Mouse (Mus musculus) heart, postnatal 0 days (tissue): Measurements from ENCODE around the gene Rps6ka5. TPM values are rescaled to one million over a fixed set of nuclear protein-coding genes. Genes with fewer than 3 reads are reported as not detected.

Experiments used
- ATAC-seq: fragments of 200-750 bp; cut with Nextera tagmentation; 2 replicates; pipeline ENCODE4 v1.8.0; 2017; ENCODE audit warnings: low read depth, moderate number of reproducible peaks, moderate library complexity; ENCODE audit not compliant: insufficient read depth
- DNase-seq: peaks from one replicate; pipeline ENCODE4 v3.0.0-alpha.2; 2016; ENCODE audit warnings: low spot score
- H3K27ac ChIP-seq: fragments of 300-500 bp; sonication (generic); 2 replicates; pipeline ENCODE4 v1.5.1; 2014; ENCODE audit warnings: low read depth, mild to moderate bottlenecking
- H3K27me3 ChIP-seq: fragments of 300-500 bp; sonication (generic); 2 replicates; pipeline ENCODE4 v1.6.1; 2014; ENCODE audit warnings: low read length, mixed read lengths; ENCODE audit not compliant: control insufficient read depth, insufficient read depth
- H3K36me3 ChIP-seq: fragments of 300-500 bp; sonication (generic); replicated peaks from 2 replicates; pipeline ENCODE4 v1.6.1; 2014; ENCODE audit warnings: low read length, mixed read lengths; ENCODE audit not compliant: control insufficient read depth, insufficient read depth
- H3K4me1 ChIP-seq: fragments of 300-500 bp; sonication (generic); 2 replicates; pipeline ENCODE4 v1.6.1; 2014; ENCODE audit warnings: antibody characterized with exemption; ENCODE audit not compliant: control insufficient read depth, insufficient read depth
- H3K4me2 ChIP-seq: fragments of 300-500 bp; sonication (generic); 2 replicates; pipeline ENCODE4 v1.6.1; 2014; ENCODE audit warnings: low read depth, mild to moderate bottlenecking, low read length, moderate library complexity
- H3K4me3 ChIP-seq: fragments of 300-500 bp; sonication (generic); 2 replicates; pipeline ENCODE4 v1.5.1; 2014; ENCODE audit warnings: low read depth, low read length
- H3K9ac ChIP-seq: fragments of 300-500 bp; sonication (generic); replicated peaks from 2 replicates; pipeline ENCODE4 v1.6.1; 2014; ENCODE audit warnings: low read depth, low read length, mixed read lengths
- H3K9me3 ChIP-seq: fragments of 300-500 bp; sonication (generic); replicated peaks from 2 replicates; pipeline ENCODE4 v1.6.1; 2016; ENCODE audit warnings: low read length; ENCODE audit not compliant: control insufficient read depth
- CTCF ChIP-seq: IDR thresholded peaks from 2 replicates; pipeline ENCODE4 v1.5.1; 2016; ENCODE audit warnings: antibody characterized with exemption, control low read depth, low read depth
- EP300 ChIP-seq: IDR thresholded peaks from 2 replicates; pipeline ENCODE4 v1.6.1; 2016; ENCODE audit warnings: antibody characterized with exemption, low read depth
- WGBS: fragments of 180-500 bp; shearing (Covaris S2); extraction: QIAGEN DNeasy Blood & Tissue Kit; methylation state at CpG from one replicate; pipeline ENCODE4 v1.1.7; 2014; 5-methylcytosine and 5-hydroxymethylcytosine counted together
- polyA plus RNA-seq: library from polyadenylated mRNA; unstranded; fragments of >200 nt; fragmentation: Nextera tagmentation; extraction: Ambion mirVana; gene quantifications from 2 replicates; pipeline ENCODE4 v1.2.1, GENCODE M21; 2015
- total RNA-seq: library from RNA; depleted of rRNA; stranded (reverse); fragments of >200 nt; gene quantifications from 2 replicates; pipeline ENCODE4 v1.2.3, GENCODE M21; 2014; ENCODE audit warnings: low replicate concordance

The Rps6ka5 gene
- total and polyA plus RNA-seq, 2 experiments from 2014 or later = 2.8 to 5.0 TPM

GRCm38 (mm10) chr12:100724606-100725457 lies 2.0 kb downstream of the Rps6ka5 start:
- peaks cover 10% of the 10 kb centered on the region for H3K4me1 ChIP-seq
- peak overlapping the region; percentile 53 for H3K9ac ChIP-seq
- H3K4me2 ChIP-seq = peak overlapping the region; percentile 75
- TF ChIP-seq CTCF = peak; percentile 38
- no peak for TF ChIP-seq EP300
- peak overlapping the region; percentile 59 for H3K4me3 ChIP-seq
- no peaks in the 10 kb centered on the region for H3K36me3 ChIP-seq
- under 1% methylated on average over 83 of the region's 85 CpGs for WGBS
- H3K27me3 ChIP-seq = no peaks in the 10 kb centered on the region
- H3K27ac ChIP-seq = peak overlapping the region; percentile 86
- no peaks in the 10 kb centered on the region for H3K9me3 ChIP-seq
- ATAC-seq (peak; percentile 98), DNase-seq (peak; percentile 99)

- H3K27me3 ChIP-seq = no peaks in the 10 kb centered on the region
- peak overlapping the region; percentile 59 for H3K4me3 ChIP-seq
- no peaks in the 10 kb centered on the region for H3K9me3 ChIP-seq
- H3K9ac ChIP-seq = peak overlapping the region; percentile 53
- WGBS = 0% methylated on average over 8 of the region's 8 CpGs
- H3K4me1 ChIP-seq = peaks cover 10% of the 10 kb centered on the region
- TF ChIP-seq EP300 = no peak
- no peak for TF ChIP-seq CTCF
- no peaks in the 10 kb centered on the region for H3K36me3 ChIP-seq
- peak overlapping the region; percentile 86 for H3K27ac ChIP-seq
- ATAC-seq (no peak), DNase-seq (no peak)
- peak overlapping the region; percentile 75 for H3K4me2 ChIP-seq
Measured at GRCm38 (mm10) chr12:100724182-100724581, 2.6 kb downstream of the Rps6ka5 start.

- H3K27me3 ChIP-seq = no peaks in the 10 kb centered on the region
- 60% methylated on average over 3 of the region's 3 CpGs for WGBS
- H3K4me1 ChIP-seq = peaks cover 18% of the 10 kb centered on the region
- no peak for DNase-seq
- H3K4me3 ChIP-seq = no peak overlapping the region
- no peaks in the 10 kb centered on the region for H3K36me3 ChIP-seq
- no peak for ATAC-seq
- no peak overlapping the region for H3K4me2 ChIP-seq
- H3K9me3 ChIP-seq = no peaks in the 10 kb centered on the region
- no peak overlapping the region for H3K27ac ChIP-seq
- no peak for TF ChIP-seq EP300
- no peak for TF ChIP-seq CTCF
- H3K9ac ChIP-seq = no peak overlapping the region
Measured at GRCm38 (mm10) chr12:100720801-100721200, 6.0 kb downstream of the Rps6ka5 start.

- no peaks in the 10 kb centered on the region for H3K36me3 ChIP-seq
- H3K4me2 ChIP-seq = no peak overlapping the region
- H3K4me3 ChIP-seq = no peak overlapping the region
- H3K4me1 ChIP-seq = peaks cover 9% of the 10 kb centered on the region
- no peaks in the 10 kb centered on the region for H3K9me3 ChIP-seq
- no peaks in the 10 kb centered on the region for H3K27me3 ChIP-seq
- H3K27ac ChIP-seq = no peak overlapping the region
- DNase-seq (no peak), ATAC-seq (no peak)
- TF ChIP-seq CTCF = no peak
- no peak for TF ChIP-seq EP300
- no peak overlapping the region for H3K9ac ChIP-seq
Measured at GRCm38 (mm10) chr12:100717446-100717845, 9.3 kb downstream of the Rps6ka5 start.

GRCm38 (mm10) chr12:100716969-100717368 lies 9.8 kb downstream of the Rps6ka5 start:
- H3K36me3 ChIP-seq = no peaks in the 10 kb centered on the region
- no peak overlapping the region for H3K4me3 ChIP-seq
- TF ChIP-seq CTCF (no peak), EP300 (no peak)
- H3K4me1 ChIP-seq = peaks cover 9% of the 10 kb centered on the region
- no peak for ATAC-seq
- no peak for DNase-seq
- no peaks in the 10 kb centered on the region for H3K9me3 ChIP-seq
- H3K4me2 ChIP-seq = no peak overlapping the region
- H3K27ac ChIP-seq = no peak overlapping the region
- no peaks in the 10 kb centered on the region for H3K27me3 ChIP-seq
- 28% methylated on average over 4 of the region's 4 CpGs for WGBS
- no peak overlapping the region for H3K9ac ChIP-seq
